Mouse (Mus musculus) neural tube, embryonic 15.5 days (tissue): ENCODE results near the gene Kif1c. TPM values are rescaled to one million over a fixed set of nuclear protein-coding genes. Genes with fewer than 3 reads are reported as not detected.
"Not testable (repeated sequence)": the region's sequence is repeated elsewhere in the genome, so short reads cannot be mapped to it uniquely, and the experiment has no call there.

Experiments
- ATAC-seq: fragments of 200-750 bp; cut with Nextera tagmentation; 2 replicates; pipeline ENCODE4 v1.8.0; 2017; ENCODE audit warnings: mild to moderate bottlenecking, moderate TSS enrichment, moderate library complexity; ENCODE audit not compliant: low FRiP score
- H3K27ac ChIP-seq: fragments of 300-500 bp; sonication (generic); replicated peaks from 2 replicates; pipeline ENCODE4 v1.5.1; 2015; ENCODE audit warnings: mild to moderate bottlenecking, inconsistent platforms
- H3K27me3 ChIP-seq: fragments of 300-500 bp; sonication (generic); replicated peaks from 2 replicates; pipeline ENCODE4 v1.6.1; 2015; ENCODE audit warnings: inconsistent platforms
- H3K36me3 ChIP-seq: fragments of 300-500 bp; sonication (generic); 2 replicates; pipeline ENCODE4 v1.6.1; 2015; ENCODE audit warnings: inconsistent platforms
- H3K4me1 ChIP-seq: fragments of 300-500 bp; sonication (generic); 2 replicates; pipeline ENCODE4 v1.6.1; 2015; ENCODE audit warnings: inconsistent platforms
- H3K4me2 ChIP-seq: fragments of 300-500 bp; sonication (generic); 2 replicates; pipeline ENCODE4 v1.6.1; 2015; ENCODE audit warnings: inconsistent platforms, mild to moderate bottlenecking, moderate library complexity
- H3K4me3 ChIP-seq: fragments of 300-500 bp; sonication (generic); replicated peaks from 2 replicates; pipeline ENCODE4 v1.5.1; 2015; ENCODE audit warnings: mild to moderate bottlenecking, inconsistent platforms
- H3K9ac ChIP-seq: fragments of 300-500 bp; sonication (generic); replicated peaks from 2 replicates; pipeline ENCODE4 v1.6.1; 2015; ENCODE audit warnings: mild to moderate bottlenecking, inconsistent platforms
- H3K9me3 ChIP-seq: fragments of 300-500 bp; sonication (generic); replicated peaks from 2 replicates; pipeline ENCODE4 v1.6.1; 2016; ENCODE audit warnings: inconsistent platforms
- WGBS: fragments of 180-500 bp; shearing (Covaris S2); methylation state at CpG from one replicate; pipeline ENCODE4 v1.1.7; 2015; ENCODE audit warnings: mixed read lengths; 5-methylcytosine and 5-hydroxymethylcytosine counted together
- microRNA-seq: library from miRNA; unstranded; fragments of <30 nt; microRNA quantifications from one replicate; pipeline ENCODE4, GENCODE M21; 2017
- polyA plus RNA-seq: library from polyadenylated mRNA; unstranded; fragments of >200 nt; fragmentation: Nextera tagmentation; extraction: Ambion mirVana; gene quantifications from 2 replicates; pipeline ENCODE4 v1.2.1, GENCODE M21; 2015

Kif1c gene
- polyA plus RNA-seq, 1 experiment from 2014 or later, result 1.6 TPM

DNA sequence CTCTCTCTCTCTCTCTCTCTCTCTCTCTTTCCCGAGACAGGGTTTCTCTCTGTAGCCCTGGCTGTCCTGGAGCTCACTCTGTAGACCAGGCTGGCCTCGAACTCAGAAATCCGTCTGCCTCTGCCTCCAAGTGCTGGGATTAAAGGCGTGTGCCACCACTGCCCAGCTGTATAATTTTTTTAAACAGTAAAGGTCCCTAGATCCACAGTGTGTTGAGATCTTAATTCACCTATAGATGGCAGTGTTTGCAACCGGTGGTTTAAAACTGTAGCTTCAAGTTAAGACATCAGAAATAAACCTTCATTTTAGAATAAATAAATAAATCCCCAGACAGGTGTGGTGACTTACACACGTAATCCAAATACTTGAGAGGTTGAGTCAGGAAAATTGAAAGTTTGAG lies 77.7 kb downstream of the Kif1c start:
- H3K4me1 ChIP-seq, H3K4me3 ChIP-seq, H3K9ac ChIP-seq, H3K27ac ChIP-seq, H3K4me2 ChIP-seq, H3K27me3 ChIP-seq, ATAC-seq, H3K9me3 ChIP-seq: not testable (repeated sequence)
- 35% methylated on average over 6 of the region's 6 CpGs for WGBS
- peaks cover 22% of the 10 kb centered on the region for H3K36me3 ChIP-seq

Small RNAs within 50 kb of the gene (microRNA-seq; reads per million reads assigned to microRNA genes)
- gene Gm22760 (not detected), gene Mir6925 (not detected)

Other genes with a start within 250 kb of the Kif1c start
- gene Med11, start 248.6 kb upstream of the Kif1c start, polyA plus RNA-seq, result 44.4 and 45.0 TPM in 2 replicates
- 0.60 and 1.0 TPM in 2 replicates for gene Zmynd15, start 241.1 kb upstream of the Kif1c start, polyA plus RNA-seq
- 7.4 and 8.5 TPM in 2 replicates for gene Cxcl16, start 240.6 kb upstream of the Kif1c start, polyA plus RNA-seq
- 1.5 and 6.4 TPM in 2 replicates for gene Tm4sf5, start 195.3 kb upstream of the Kif1c start, polyA plus RNA-seq
- gene Vmo1, start 185.9 kb upstream of the Kif1c start, polyA plus RNA-seq, result 0.32 and 0.96 TPM in 2 replicates
- gene Gltpd2, start 181.4 kb upstream of the Kif1c start, polyA plus RNA-seq, result 0.15 and 0.41 TPM in 2 replicates
- 756 and 815 TPM in 2 replicates for gene Psmb6, start 175.2 kb upstream of the Kif1c start, polyA plus RNA-seq
- not detected in 2 replicates for gene Gm40193, start 167.6 kb upstream of the Kif1c start, polyA plus RNA-seq
- 16.1 and 18.1 TPM in 2 replicates for gene Pld2, start 160.5 kb upstream of the Kif1c start, polyA plus RNA-seq
- 15.0 and 16.6 TPM in 2 replicates for gene Mink1, start 137.7 kb upstream of the Kif1c start, polyA plus RNA-seq
- not detected in 2 replicates for gene 4930544D05Rik, start 84.7 kb upstream of the Kif1c start, polyA plus RNA-seq
- gene Chrne, start 81.3 kb upstream of the Kif1c start, polyA plus RNA-seq, result 0.23 and 0.40 TPM in 2 replicates
- gene Gp1ba, start 61.4 kb upstream of the Kif1c start, polyA plus RNA-seq, result 0.15 TPM in 2 replicates
- 100 and 109 TPM in 2 replicates for gene Rnf167, start 53.3 kb upstream of the Kif1c start, polyA plus RNA-seq
- gene Slc25a11, start 53.1 kb upstream of the Kif1c start, polyA plus RNA-seq, result 169 and 174 TPM in 2 replicates
- 679 and 994 TPM in 2 replicates for gene Pfn1, start 45.9 kb upstream of the Kif1c start, polyA plus RNA-seq
- gene Eno3, start 43.3 kb upstream of the Kif1c start, polyA plus RNA-seq, result 12.6 and 17.5 TPM in 2 replicates
- 159 and 165 TPM in 2 replicates for gene Spag7, start 31.1 kb upstream of the Kif1c start, polyA plus RNA-seq
- 25.6 and 29.0 TPM in 2 replicates for gene Camta2, start 12.4 kb upstream of the Kif1c start, polyA plus RNA-seq
- gene Inca1, start 393 bp upstream of the Kif1c start, polyA plus RNA-seq, result 1.2 and 1.4 TPM in 2 replicates
- 15.8 and 16.3 TPM in 2 replicates for gene Zfp3, start 63.7 kb downstream of the Kif1c start, polyA plus RNA-seq
- 0.18 and 0.28 TPM in 2 replicates for gene Scimp, start 112.0 kb downstream of the Kif1c start, polyA plus RNA-seq
- gene Rabep1, start 144.2 kb downstream of the Kif1c start, polyA plus RNA-seq, result 77.1 and 83.3 TPM in 2 replicates